Mouse (Mus musculus): Measurements from ENCODE around the gene Epb41l2. TPM values are rescaled to one million over a fixed set of nuclear protein-coding genes. Genes with fewer than 3 reads are reported as not detected.

Gene Epb41l2
- polyA plus RNA-seq, 3 experiments from 2014 or later, result 14.8 to 20.7 (median 18.3) TPM

DNA sequence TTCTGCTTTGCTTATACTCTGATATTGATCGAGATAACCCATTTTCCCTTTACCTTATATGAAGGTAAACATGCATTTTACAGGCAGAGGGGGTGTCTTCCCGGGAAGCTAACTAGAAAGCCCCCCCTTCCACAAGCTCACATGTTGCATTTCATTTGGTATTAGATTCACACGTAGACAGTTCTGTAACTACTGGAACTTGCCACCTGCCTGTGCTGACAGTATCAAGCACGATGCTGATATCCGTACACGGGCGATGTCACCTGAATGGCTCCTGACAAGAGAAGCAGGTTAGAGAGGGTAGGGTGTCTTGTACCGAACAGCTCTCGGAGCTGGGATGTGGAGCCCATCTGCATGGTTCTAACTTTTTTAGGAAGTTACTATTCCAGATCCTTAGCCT, 41.0 kb downstream of the Epb41l2 start:
- ATAC-seq, result no peak

- no peak for ATAC-seq
Observed at GRCm38 (mm10) chr10:25401356-25401755, 41.8 kb downstream of the Epb41l2 start.

GRCm38 (mm10) chr10:25402886-25403285, 43.3 kb downstream of the Epb41l2 start:
- ATAC-seq, result no peak

- peak; percentile 22 for ATAC-seq
Observed at GRCm38 (mm10) chr10:25403813-25404701, 44.5 kb downstream of the Epb41l2 start.

DNA sequence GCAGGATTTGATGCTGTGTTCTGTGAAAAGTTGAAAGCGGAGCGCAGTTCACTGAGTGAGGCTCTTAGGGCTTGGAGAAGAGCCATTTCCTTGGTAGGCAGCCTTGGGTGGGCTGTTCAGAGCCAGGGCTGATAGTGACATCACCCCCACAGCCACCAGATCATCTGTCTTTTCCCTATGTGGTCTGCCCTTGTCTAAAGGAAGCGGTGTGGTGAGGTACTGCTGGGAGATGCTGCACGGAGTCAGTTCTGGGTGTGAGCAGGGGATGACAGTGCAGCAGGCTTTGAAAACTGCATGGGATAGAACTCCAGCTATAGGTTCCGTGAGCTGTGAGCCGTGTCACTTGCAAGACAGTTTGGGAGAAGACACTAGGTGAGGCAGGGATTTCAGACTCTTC, 45.1 kb downstream of the Epb41l2 start:
- no peak for ATAC-seq

DNA sequence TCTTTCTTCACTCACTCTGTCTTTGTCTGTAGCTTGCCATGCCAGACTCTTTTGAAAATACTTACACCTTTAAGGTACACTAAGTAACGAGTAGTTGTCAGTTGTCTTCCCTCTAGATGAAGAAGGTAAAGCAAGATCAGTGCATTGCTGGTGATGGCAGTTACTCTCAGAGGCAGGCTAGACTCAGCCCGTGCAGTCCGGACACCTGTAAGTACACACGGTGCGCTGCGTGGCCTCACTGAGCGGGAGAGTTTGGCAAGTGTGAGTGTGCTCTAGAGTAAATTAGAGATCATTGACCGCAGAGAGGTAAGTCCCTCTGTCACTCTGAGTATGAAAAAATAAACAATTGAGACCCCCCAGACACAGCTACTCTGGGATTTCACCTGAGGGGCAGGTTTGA, 46.0 kb downstream of the Epb41l2 start:
- ATAC-seq, result no peak

DNA sequence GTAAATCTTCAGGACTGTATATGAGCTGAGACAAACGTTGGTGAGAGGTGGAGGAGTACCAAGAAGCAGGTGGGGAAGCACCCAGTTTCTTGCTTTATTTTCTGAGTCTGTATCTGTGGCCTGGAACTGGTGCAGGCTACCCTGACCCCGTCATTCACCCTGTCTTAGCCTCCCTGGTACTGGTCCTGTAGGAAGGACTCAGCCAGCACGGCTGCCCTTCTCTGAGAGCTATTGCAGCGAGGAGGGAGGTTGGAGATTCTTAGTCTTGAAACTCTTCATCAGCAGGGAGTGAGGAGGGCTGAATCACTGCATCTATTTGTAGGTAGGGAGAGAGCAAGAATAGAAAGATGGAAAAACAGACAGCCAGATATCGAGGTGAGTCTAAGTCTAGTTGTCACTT, 47.1 kb downstream of the Epb41l2 start:
- no peak for ATAC-seq

DNA sequence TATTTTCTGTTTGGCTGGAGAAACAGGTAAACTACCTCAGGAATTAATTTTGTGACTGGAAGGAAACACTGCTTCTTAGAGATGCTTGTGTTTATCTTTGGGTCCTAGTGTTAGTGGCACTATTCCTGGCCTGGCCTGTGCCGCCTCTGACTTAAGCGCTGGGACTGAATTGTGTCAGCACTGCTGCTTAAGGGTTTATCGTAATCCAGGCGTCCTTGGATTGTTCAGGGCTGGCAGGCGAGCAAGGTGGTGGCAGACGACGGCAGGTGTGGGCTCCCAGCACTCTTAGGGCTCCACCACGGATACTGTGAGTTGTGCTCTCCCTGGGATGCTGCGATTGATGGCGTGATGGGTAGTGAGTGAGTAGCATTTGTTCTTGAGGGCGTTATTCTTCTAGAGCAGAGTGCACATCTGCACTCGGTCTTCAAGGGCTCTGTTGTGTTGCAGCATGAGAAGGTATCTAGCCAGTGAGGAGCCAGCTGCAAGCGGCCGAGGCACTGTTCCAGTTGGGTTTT, 48.6 kb downstream of the Epb41l2 start:
- ATAC-seq, result no peak

DNA sequence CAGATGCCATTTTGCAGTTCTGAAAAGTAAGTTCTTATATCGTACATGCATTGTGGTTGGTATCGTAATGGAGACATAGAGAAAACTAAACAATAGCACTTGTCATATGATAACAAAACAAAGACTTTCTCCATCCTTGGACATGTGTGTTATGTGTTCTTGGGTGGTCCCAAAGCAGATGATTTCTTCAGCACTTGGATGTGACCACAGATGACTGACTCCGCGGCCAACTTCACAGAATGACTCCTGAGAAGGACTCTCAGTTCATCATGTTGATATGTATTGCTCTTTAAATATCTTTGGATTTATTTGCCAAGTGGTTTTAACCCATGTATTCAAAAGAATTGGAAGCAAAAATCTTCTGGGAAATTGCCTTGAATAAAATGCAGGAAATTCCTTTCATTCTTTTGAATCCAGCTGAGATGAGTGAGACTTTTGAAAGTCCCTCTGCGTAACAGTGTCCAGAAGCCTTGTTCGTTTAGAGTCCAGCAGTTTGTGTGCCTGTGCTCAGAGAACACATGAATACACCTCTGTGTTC, 52.3 kb downstream of the Epb41l2 start:
- ATAC-seq, result no peak

DNA sequence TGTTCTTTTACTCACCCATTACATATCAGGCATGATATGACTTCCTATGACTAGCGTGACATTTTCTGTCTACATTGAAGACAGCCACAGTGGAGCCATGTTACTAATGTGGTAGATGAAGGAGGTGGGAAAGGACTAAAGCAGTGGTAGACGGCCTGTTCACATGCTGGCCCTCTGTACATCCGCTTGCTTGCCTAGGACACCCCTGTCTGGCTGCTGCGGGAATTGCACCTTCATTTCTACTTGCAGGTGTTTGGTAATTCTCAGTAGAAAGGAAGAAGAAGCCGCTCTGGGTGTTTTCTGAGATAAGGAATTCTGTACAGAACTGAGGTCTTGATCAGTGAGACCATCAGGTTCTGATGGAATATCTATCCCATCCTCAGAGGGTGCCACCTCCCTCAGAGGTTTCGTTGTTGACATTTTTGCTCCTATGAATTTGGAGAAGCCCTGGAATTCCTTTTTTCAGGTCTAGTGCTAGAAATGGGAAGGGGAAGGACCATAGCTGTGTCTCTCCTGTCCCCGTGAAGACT, 55.7 kb downstream of the Epb41l2 start:
- no peak for ATAC-seq

- no peak for ATAC-seq
Observed at GRCm38 (mm10) chr10:25416696-25417095, 57.1 kb downstream of the Epb41l2 start.

DNA sequence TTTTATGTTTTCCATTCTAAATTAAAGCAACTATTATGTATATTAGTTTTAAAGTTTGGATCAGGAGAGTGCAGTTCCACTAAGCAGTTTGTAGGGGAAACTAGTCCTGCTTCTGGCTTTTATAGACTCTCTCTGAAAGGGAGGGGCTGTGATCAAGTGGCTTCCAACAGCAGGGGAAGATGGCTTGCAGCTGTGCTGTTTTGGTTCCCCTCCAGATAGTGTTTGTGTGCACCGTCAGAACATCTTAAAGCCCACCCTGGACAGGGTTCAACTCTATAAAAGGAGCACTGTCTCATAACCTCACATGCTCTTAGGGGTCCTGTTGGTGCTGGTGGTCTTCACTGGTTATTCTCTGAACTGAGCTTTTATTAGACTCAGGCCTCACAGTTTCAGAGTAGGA, 66.5 kb downstream of the Epb41l2 start:
- no peak for ATAC-seq

DNA sequence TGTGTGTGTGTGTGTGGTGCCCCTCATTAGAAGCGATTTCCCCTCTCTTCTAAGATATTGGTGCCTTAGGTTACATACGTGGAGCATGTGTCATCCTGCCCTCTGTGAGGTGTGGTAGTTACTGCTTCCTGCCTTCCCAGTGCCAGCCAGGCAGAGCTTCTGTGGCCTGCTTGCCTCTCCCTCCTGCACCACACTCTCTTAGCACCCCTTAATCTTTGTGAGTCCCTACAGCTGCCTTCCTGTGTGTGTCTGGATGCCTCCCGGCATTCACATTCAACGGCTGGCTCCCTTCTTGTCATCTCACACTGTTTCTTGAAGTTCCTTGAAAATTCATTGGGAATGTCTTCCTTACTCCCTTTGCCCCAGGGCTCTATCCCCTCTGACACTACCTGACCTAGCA, 67.2 kb downstream of the Epb41l2 start:
- ATAC-seq, result no peak

- no peak for ATAC-seq
Observed at GRCm38 (mm10) chr10:25427523-25427922, 67.9 kb downstream of the Epb41l2 start.

GRCm38 (mm10) chr10:25428658-25429057, 69.1 kb downstream of the Epb41l2 start:
- no peak for ATAC-seq

DNA sequence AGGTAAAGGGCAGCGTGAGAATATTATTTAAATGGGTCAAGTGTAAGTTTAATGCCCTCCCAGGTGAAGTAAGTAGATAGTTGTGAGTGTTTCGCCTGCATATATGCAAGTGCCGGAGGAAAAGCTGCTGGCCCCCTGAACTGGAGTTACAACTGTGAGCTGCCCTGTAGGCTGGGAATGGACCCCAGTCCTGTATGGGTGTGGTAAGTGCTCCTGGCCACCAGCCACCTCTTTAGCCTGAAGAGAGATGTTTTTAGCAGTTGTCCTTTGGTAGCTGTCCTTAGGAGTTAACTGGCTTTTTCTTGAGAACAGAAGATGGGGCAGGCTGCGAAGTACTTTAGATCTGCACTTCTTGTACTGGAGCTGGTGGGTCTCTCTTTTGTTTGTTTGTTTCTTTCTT, 69.7 kb downstream of the Epb41l2 start:
- ATAC-seq, result no peak

DNA sequence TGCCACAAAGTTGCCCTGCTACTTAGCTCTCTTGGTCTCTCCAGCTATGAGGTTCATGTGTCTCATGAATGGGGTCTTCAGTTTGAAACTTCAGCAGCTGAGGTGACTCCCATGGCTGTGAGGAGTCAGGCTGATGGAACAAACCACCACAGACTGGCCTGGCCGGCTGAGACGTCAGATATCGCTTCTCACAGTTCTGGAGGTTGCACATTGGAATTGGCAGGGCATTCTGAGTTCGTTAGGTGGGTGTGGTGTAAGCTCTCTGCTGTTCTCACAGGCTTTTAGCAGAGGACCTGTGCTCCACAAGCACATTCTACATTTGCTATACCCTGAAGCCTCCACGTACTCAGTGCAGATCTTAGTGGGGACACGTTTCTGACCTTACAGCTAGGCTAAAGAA, 71.3 kb downstream of the Epb41l2 start:
- ATAC-seq, result no peak

DNA sequence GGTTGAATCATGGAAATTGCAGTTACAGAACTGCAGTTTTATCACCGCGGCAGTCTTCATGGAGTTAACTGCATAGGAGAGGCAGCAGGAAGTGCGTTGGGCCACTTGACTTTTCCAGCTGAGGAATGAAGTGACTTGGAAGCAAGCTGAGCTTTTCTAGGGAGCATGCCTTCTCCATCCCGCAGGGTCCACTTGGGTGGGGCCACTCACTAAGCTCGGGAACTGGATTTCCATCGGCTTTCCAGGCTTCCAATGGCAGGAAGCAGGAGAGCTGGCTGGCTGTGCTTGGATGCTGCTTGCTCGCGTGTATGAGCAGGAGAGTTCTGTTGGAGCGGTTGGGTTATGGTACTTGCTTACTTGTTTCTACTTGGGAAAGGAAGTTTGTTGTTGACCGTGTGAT, 72.8 kb downstream of the Epb41l2 start:
- no peak for ATAC-seq

DNA sequence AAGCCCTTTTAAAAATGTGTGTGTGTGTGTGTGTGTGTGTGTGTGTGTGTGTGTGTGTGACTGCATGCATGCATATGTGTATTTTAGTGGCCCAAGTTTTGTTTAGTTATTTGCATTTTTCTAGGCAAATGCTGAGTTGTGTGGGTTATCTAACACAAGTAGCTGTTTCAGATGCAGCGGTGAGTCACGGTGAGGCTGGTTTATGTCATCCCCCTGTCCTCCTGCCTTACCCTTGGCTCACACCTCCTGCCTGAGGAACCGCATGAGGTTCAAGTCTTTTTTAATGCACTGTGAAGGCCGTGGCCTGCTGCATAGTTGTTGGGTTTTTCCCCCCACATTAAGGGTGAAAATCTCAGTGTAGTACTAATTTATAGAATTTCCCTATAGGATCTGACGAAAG, 73.3 kb downstream of the Epb41l2 start:
- ATAC-seq, result no peak

DNA sequence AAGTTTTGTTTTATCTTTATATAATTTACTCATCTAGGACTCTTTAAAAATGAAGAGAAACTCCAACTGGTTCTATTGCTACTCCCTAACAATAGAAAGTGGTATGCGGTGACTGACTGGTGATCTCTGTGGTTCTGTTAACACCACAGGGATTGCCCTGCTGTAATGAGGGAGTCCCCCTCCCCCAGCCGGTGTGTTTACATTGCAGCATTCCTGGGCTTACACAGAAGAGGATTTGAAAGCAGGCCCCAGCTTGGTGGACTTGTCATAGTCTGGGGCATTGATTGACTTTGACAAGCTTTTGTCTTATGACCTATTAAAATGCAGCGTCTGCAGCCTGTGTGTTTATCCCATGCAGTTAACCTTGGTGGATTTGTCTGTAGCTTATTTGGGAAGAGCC, 73.9 kb downstream of the Epb41l2 start:
- no peak for ATAC-seq

DNA sequence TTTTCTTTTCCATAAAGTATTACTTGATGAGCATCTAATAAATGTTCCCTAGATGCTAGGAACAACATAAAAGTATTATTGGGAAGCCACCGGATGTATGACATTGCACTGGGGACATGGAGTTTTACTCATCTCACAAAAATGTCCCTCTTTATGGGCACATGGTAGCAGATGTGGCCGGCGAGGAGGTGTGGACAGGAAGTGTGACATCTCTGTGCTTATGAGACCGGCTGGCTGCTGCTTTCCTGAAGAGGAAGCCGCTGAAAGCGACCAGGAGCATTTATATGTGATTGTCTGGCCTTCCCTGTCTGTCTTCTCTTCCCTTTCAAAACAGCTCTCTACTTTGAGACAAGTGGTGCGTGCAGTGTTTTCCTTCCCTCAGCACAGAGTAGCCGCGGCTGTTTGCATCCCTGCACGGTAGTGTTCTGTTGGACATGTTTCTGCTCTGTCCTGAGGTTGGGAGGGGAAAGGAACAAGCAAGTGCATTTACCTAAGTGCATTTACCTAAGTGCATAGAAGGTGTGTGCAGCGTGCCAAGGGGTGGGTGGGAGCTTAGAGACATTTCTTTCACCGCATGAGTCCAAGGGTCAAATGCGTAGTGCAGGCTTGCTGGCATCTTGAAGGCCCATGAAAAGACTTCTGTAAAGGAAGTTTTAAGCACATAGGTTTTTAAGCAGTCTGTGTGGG, 74.9 kb downstream of the Epb41l2 start:
- no peak for ATAC-seq

DNA sequence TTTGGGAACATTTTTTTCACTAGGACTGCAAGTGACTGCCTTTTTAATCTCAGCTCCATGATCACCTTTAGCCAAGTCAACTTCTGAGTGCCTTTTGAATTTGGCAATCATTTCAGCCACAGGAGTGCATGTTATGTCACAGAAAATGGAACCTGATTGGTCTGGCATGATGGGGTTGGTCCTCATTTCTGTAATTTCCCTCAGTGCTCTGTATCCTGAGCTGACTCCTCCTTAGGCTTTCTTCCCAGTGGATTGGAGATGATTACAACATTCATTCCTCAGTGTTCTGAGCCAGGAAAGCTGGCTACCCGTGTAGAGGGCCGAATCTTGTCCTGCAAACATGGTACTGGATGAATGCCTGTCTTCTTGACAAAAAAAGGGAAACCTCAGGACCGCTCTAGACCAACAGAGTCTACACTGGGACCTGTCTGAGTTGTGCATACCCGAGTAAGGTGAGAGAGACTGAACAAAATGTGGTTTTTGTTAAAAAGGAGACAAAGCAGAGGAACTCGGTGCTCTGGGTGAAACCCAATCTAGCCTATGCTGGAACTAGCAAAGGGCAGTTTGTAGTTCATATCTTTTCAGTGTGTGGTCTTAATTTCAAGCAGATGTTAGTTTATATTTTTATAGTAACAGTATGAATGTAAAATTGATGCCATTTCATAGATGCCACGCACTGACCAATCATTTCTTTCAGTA, 77.3 kb downstream of the Epb41l2 start:
- ATAC-seq, result no peak

Measured in inflammation-experienced regulatory T-cells, adult 6 months (primary cell).